Mouse (Mus musculus): ENCODE data around the gene Fibin.

DNA sequence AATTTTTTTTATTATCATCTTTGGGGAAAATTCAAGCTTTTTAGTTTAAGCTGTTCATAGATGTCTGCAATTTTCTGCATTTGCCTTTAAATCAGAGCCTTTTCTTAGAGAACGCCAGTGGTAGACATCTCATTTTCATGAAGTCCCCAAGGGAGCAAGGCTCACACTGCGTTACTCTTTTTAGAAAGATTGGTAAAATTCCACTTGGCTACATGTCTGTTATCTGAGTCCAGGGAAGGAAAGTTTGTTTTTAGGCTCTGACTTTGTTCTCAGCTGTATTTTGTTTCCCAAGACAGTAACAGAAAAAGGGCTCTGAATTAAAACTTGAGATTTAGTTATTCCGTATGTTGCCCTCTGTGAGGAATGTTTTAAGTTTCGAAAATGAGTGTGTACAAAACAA is 43.0 kb downstream of the Fibin start:
- TF ChIP-seq CTCF (IDR thresholded peaks at IDR 0.05; ENCODE audit: control insufficient read depth, insufficient read depth, low read length) (no peak), POLR2A (IDR thresholded peaks at IDR 0.05; ENCODE audit: borderline replicate concordance, control insufficient read depth, low read depth, low read length) (no peak)
